Mouse (Mus musculus) left cerebral cortex, postnatal 36 days (tissue): ENCODE results near the gene Anxa3. TPM values are rescaled to one million over a fixed set of nuclear protein-coding genes. Genes with fewer than 3 reads are reported as not detected.

Source experiments
- DNase-seq, 2 experiments: peaks; one replicate each; pipeline ENCODE4 v3.0.0; 2021 to 2022; ENCODE audit warnings: low spot score in 2 of 2, mixed read lengths in 1 of 2
- intact Hi-C: fragments of 180-260 bp; cut with DNase I; formaldehyde crosslinking; loops from one replicate; pipeline ENCODE4 v1.15.1; 2025
- total RNA-seq, 2 experiments: library from RNA; stranded (reverse); gene quantifications; 2 replicates each; pipeline ENCODE4 v1.2.3; 2021

The Anxa3 gene
- total RNA-seq, 2 experiments from 2014 or later = 11.1 to 16.7 TPM

GRCm38 (mm10) chr5:96827176-96827575 is 34.0 kb downstream of the Anxa3 start:
- intact Hi-C loops = no loop called here
- DNase-seq = no peak

GRCm38 (mm10) chr5:96834338-96834737 is 41.2 kb downstream of the Anxa3 start:
- DNase-seq = no peak
- intact Hi-C loops = no loop called here

DNA sequence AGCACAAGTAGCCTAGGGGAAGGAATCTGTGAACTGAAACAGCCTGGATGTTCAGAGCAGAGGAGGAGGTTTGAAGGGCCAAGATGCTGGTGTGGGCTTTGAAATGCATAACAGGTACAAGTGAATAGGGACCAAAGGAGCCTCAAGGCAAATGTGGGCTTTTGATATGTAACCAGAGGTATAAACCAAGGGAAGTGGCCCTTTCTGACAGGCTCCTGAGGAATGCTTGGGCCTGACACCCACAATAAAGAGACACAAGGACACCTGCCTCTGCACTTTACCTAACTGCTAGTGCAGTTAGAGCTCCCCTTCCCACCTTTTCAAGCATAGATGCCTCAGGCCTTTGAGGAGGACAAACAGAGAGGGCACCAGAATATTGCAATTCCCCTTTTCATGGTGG is 54.8 kb downstream of the Anxa3 start:
- no peak for DNase-seq
- intact Hi-C loops = no loop called here

DNA sequence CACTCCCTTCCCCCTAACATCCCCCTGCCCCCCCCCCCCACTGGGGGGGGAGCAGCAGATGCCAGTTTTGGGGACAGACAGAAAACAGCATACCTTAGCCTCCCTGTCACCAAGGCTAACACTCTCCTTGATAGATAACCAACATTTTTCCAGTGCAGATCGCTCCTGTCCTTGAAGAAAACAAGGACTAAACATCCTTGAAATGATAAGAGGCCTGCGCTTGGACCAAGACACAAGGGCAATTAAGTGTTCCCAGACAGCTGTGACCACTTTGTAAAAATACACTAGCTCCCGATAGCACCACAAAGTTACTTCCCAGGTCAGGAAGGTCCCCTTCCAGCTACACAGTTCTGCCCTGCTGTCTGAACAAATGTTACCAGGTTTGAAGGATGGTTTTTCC is 55.2 kb downstream of the Anxa3 start:
- intact Hi-C loops = no loop called here

GRCm38 (mm10) chr5:96849232-96849631 is 56.1 kb downstream of the Anxa3 start:
- intact Hi-C loops = no loop called here
- DNase-seq = no peak

More for the DNA sequence above, 55.2 kb downstream of the Anxa3 start:
- DNase-seq = no peak

DNA sequence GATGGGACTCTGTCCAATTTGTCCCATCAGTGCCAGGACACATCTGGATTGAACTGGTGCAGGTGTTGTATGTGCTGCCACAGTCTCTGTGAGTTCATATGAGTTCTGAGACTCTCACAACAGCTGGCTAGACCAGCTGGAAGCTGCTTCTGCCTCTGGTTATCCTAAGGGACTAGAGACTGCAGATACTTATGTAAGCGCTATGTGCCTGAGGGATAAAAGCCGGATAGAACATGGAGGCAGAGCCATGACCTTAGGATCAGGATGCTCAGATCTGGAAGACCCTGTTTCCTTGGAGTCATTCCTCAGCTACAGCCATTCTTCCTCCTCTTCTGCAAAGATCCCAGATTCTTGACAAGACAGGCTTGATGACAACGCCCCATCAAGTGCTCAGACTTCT is 60.3 kb downstream of the Anxa3 start:
- intact Hi-C loops = no loop called here
- DNase-seq = no peak

- DNase-seq = no peak
- intact Hi-C loops = loop anchor here (2.0 kb wide), 1 partner anchor 200 kb away; no protein-coding TSS in a partner anchor
Measured at GRCm38 (mm10) chr5:96854350-96854749, 61.2 kb downstream of the Anxa3 start.

- intact Hi-C loops = no loop called here
- no peak for DNase-seq
Measured at GRCm38 (mm10) chr5:96859938-96860337, 66.8 kb downstream of the Anxa3 start.

GRCm38 (mm10) chr5:96867171-96867570 is 74.0 kb downstream of the Anxa3 start:
- intact Hi-C loops = no loop called here
- DNase-seq = no peak

- intact Hi-C loops = no loop called here
- no peak for DNase-seq
Measured at GRCm38 (mm10) chr5:96868893-96869292, 75.8 kb downstream of the Anxa3 start.

DNA sequence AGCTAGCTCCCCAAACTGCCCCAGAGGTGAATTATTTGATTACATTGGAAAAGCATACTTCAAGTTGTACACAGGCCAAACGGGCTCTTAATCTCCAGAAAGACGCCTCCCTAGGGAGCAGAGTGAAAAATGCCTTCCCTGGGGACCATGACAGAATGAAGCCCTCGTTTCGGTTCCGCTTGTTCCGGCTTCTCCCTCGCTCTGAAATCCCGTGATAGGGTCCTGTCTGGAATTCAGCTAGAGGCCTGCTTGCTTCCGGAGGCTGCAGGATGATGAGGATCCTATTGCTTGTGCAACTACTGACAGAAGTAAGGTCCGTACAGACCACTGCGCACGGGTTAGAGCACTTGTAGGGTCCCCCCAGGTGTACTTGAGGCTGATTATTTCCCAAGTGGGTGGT is 77.9 kb downstream of the Anxa3 start:
- intact Hi-C loops = no loop called here
- DNase-seq = no peak

DNA sequence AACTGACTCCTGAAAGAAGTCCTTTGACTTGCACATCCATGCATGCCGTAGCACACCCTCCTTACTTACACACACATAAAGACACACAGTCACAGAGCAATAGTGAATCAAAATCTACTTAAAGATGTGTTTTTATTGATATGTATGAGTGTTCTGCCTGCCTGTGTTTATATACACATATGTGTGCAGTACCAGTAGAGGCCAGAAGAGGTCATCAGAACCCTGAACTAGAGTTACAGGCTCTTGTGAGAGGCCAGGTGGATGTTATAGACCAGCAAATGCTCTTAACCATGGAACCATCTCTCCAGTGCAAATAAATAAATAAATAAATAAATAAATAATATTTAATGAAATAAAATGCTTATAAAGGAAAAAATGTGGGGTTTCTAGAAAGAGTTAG is 85.0 kb downstream of the Anxa3 start:
- intact Hi-C loops = no loop called here
- no peak for DNase-seq

DNA sequence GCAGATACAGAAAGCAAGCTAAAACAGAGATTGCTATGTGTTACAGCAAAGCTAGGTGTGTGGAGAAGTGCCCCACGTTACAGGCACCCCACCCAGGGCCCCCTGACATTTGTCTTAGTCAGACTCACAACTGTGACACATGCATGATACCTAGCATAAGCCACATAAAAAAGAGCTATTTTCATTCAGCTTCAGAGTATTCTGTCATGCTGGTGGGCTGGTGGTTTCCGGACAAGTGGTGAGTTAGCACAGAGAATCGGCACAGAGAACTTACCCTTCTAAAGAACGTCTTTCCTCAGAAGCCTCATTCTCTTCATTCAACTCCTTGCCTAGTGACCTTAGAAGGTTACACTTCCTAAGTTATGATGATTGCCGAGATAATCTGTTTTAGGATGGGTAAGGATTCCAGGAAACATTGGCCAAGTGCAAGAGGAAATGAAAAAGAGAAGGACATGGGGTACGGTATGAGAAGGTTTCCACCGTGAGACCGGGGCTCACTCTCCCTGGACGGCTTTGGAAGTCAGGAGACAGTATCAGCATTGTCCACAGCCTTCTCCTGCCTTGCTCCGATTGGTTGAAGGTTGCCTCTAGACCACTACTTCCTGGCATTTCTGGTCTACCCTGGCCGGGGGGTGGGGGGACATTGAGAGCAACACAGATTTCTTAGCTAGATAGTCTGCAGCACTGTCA is 85.9 kb downstream of the Anxa3 start:
- intact Hi-C loops = no loop called here
- DNase-seq = no peak

DNA sequence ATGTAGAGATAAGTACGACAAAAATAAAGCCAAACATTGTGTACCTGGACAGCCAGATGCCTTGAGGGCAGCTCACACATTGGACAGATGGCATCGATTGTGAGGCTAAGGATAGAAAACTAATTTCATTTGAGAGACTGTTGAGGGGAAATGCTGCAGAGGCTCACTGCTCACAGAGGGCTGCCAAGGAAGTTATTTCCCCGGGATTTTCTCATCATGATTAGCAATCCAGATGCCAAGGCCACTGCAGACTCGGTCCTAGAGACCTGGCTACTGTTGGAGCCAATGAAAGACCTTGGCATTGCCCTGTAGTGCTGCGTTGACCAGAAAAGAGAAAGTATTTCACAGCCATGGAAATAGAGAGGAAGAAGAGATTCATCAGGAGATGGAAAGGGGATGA is 87.1 kb downstream of the Anxa3 start:
- no peak for DNase-seq
- intact Hi-C loops = no loop called here

DNA sequence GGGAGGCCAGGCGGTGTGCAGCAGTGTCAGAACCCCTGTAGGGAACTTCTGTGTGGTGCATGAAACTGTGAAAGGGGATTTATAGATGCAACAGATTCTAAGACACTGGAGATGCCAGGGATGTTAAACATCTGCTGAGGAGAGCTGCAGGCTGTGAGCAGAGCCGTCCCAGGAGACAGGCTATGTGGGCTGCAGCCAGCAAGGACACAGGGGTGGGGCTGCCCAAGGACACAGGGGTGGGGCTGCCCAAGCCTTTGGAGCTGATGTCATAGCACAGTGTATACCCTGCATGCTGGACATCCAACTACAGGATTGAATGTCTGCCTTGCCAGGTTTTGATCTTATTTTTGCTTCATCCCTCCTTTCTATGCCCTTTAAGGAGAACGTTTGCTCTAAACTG is 88.0 kb downstream of the Anxa3 start:
- intact Hi-C loops = no loop called here
- DNase-seq = no peak

DNA sequence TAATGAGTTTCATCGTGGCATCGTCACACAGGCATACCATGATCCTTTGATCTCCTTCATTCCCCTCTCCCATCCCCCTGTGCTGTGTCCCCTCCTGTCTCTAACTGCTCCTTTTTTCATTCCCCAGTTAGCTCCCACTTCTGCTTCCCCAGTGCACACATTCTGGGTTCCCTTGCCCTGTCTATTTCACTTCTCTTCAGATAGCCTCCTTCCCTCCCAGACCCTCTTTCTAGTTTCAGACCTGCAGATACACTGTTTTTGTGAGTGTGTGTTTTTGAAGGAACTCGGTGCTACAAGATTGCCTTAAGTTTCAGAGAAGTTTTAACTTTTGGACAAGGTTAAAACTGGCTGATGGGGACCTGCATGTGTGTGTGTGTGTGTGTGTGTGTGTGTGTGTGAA is 88.5 kb downstream of the Anxa3 start:
- DNase-seq = no peak
- intact Hi-C loops = no loop called here

DNA sequence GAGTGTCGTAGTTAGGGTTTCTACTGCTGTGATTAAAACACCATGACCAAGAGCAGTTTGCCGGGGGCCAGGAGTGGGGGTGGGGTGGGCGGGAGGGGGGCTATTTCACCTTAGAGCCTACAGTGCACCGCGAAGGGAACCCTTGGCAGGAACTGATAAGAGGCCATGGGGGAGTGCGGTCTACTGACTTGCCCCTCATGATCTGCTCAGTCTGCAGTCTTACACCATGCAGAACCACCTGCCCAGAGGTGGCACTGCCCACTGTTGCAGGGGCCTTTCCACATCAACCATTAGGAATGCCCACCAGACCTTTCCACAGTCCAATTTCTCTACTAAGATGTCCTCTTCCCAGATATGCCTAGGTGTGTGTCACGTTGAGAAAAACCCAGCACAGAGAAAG is 92.1 kb downstream of the Anxa3 start:
- intact Hi-C loops = no loop called here

DNA sequence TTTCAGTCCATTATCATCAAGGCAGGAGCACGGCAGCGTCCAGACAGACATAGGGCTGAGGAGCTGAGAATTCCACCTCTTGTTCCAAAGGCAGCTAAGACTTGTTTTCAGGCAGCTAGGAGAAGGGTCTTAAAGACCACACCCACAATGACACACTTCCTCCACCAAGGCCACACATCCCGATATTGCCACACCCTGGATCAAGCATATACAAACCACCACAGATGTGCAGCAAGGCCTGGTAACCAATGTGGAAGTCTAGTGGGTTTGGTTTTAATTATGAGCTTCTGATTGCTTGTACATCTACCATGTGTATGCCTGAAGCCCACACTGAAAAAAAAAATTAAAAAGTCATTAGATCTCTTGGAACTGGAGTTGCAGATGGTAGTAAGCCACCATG is 95.3 kb downstream of the Anxa3 start:
- intact Hi-C loops = no loop called here
- DNase-seq = no peak

More for the DNA sequence above, 92.1 kb downstream of the Anxa3 start:
- no peak for DNase-seq

DNA sequence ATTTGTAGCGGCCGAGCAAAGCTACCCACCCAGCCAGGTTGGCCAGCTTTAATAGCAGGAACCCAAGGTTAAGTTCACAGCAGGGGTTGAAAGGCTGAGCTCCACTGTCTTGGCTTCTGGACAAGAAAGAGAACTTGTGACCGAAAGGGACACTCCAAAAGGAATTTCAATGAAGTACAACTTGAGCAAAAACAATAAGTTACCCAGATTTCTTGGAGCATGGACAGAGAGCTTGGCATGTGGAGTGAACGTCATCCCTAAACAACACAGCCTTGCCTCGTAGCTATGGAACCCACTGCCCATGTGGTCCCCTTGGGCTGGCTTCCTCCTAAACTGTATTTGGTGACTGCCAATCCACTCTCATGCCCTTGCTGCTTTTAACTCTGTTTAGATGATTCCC is 97.2 kb downstream of the Anxa3 start:
- no peak for DNase-seq

More for the DNA sequence above, 97.2 kb downstream of the Anxa3 start:
- intact Hi-C loops = no loop called here
